Mouse (Mus musculus) liver, embryonic 11.5 days (tissue): ENCODE measurements around the gene Fat3. TPM values are rescaled to one million over a fixed set of nuclear protein-coding genes. Genes with fewer than 3 reads are reported as not detected.

Experiments
- ATAC-seq: fragments of 200-750 bp; cut with Nextera tagmentation; replicated peaks from 2 replicates; pipeline ENCODE4 v1.8.0; 2017; ENCODE audit warnings: moderate number of reproducible peaks, mild to moderate bottlenecking, moderate TSS enrichment, moderate library complexity; ENCODE audit not compliant: low FRiP score
- DNase-seq: peaks from one replicate; pipeline ENCODE4 v3.0.0-alpha.2; 2017; ENCODE audit warnings: low spot score
- H3K27ac ChIP-seq: fragments of 300-500 bp; sonication (generic); 2 replicates; pipeline ENCODE4 v1.5.1; 2014; ENCODE audit warnings: mild to moderate bottlenecking, low read depth, low read length, control low read depth
- H3K27me3 ChIP-seq: fragments of 300-500 bp; sonication (generic); replicated peaks from 2 replicates; pipeline ENCODE4 v1.6.1; 2014; ENCODE audit warnings: low read length, mixed read lengths; ENCODE audit not compliant: control insufficient read depth, insufficient read depth
- H3K36me3 ChIP-seq: fragments of 300-500 bp; sonication (generic); 2 replicates; pipeline ENCODE4 v1.6.1; 2014; ENCODE audit warnings: mild to moderate bottlenecking, low read length, moderate library complexity, mixed read lengths; ENCODE audit not compliant: control insufficient read depth, insufficient read depth
- H3K4me1 ChIP-seq: fragments of 300-500 bp; sonication (generic); replicated peaks from 2 replicates; pipeline ENCODE4 v1.6.1; 2014; ENCODE audit warnings: low read length, mixed read lengths; ENCODE audit not compliant: control insufficient read depth, insufficient read depth
- H3K4me2 ChIP-seq: fragments of 300-500 bp; sonication (generic); 2 replicates; pipeline ENCODE4 v1.6.1; 2014; ENCODE audit warnings: mild to moderate bottlenecking, control low read depth, moderate library complexity
- H3K4me3 ChIP-seq: fragments of 300-500 bp; sonication (generic); 2 replicates; pipeline ENCODE4 v1.5.1; 2014; ENCODE audit warnings: low read depth, low read length, control low read depth
- H3K9ac ChIP-seq: fragments of 300-500 bp; sonication (generic); 2 replicates; pipeline ENCODE4 v1.6.1; 2014; ENCODE audit warnings: low read depth, low read length, control low read depth
- H3K9me3 ChIP-seq: fragments of 300-500 bp; sonication (generic); 2 replicates; pipeline ENCODE4 v1.6.1; 2016; ENCODE audit warnings: low read length, inconsistent platforms, mixed read lengths; ENCODE audit not compliant: control insufficient read depth
- WGBS: fragments of 180-500 bp; shearing (Covaris S2); extraction: QIAGEN DNeasy Blood & Tissue Kit; methylation state at CpG from one replicate; pipeline ENCODE4 v1.1.7; 2014; 5-methylcytosine and 5-hydroxymethylcytosine counted together
- polyA plus RNA-seq: library from polyadenylated mRNA; unstranded; fragments of >200 nt; fragmentation: Nextera tagmentation; extraction: Ambion mirVana; gene quantifications from 2 replicates; pipeline ENCODE4 v1.2.1, GENCODE M21; 2014

Gene Fat3
- polyA plus RNA-seq, 1 experiment from 2014 or later: 1.5 TPM

DNA sequence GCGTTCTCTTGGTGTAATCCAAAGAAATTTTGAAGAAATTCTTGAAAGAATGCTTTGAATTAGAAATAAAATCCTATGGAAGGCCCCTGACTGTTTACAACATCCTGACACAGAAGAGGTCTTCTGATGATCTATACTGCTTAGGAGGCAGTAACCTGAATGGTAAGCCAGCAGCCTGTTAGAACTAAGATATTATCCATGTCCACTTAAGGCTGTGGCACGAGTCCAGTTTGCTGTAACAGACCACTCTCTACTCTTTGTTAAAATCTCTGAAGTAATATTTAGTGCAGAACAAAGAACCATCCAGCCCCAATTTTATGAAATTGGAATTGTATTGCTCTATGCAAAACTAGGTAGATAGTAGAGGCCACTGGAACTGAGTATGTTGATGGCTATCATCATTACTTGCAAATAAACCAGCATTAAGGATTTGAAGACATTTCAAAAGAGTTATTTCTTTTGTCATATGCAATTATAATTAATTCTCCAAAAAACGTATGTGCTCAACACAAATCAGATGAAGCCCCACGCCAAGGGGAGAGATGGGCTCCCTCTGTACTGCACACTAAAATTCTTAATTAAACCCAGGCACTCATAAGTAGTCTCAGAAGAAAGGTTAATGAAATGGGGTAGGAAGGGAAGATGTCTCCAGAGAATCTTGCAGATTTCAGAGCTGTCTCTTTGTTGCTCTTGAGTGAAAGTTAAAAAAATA is 230.9 kb downstream of the Fat3 start:
- no peak overlapping the region for H3K9ac ChIP-seq
- no peaks in the 10 kb centered on the region for H3K27me3 ChIP-seq
- no peak overlapping the region for H3K4me3 ChIP-seq
- H3K27ac ChIP-seq: no peak overlapping the region
- WGBS: 75% methylated on average over 4 of the region's 4 CpGs
- H3K9me3 ChIP-seq: no peaks in the 10 kb centered on the region
- H3K4me1 ChIP-seq: no peaks in the 10 kb centered on the region
- H3K36me3 ChIP-seq: no peaks in the 10 kb centered on the region
- DNase-seq (no peak), ATAC-seq (no peak)
- no peak overlapping the region for H3K4me2 ChIP-seq

DNA sequence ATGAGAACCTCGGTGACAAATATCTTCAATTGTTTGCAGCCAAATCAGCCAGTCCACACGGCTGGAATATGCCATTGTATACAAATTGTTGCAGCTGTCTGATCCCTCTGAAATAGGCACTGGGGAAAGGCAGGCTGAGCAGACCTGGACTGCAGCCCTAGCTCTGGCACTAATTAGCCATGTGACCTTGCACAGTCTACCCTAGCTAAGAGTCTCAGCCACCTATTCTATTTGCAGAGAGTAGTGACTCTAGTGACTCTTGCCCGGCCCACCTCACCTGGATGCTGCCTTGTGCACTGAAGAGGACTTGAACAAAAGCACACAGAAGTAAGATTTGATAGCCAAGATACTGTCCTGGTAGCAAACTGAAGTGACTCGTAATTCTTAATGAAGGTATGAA is 235.6 kb downstream of the Fat3 start:
- DNase-seq (no peak), ATAC-seq (no peak)
- Histone ChIP-seq H3K4me1 (no peaks in the 10 kb centered on the region), H3K9ac (no peak overlapping the region), H3K9me3 (no peaks in the 10 kb centered on the region), H3K36me3 (no peaks in the 10 kb centered on the region), H3K27ac (no peak overlapping the region), H3K4me2 (no peak overlapping the region), H3K27me3 (no peaks in the 10 kb centered on the region), H3K4me3 (no peak overlapping the region)
- 75% methylated on average over 4 of the region's 4 CpGs for WGBS

DNA sequence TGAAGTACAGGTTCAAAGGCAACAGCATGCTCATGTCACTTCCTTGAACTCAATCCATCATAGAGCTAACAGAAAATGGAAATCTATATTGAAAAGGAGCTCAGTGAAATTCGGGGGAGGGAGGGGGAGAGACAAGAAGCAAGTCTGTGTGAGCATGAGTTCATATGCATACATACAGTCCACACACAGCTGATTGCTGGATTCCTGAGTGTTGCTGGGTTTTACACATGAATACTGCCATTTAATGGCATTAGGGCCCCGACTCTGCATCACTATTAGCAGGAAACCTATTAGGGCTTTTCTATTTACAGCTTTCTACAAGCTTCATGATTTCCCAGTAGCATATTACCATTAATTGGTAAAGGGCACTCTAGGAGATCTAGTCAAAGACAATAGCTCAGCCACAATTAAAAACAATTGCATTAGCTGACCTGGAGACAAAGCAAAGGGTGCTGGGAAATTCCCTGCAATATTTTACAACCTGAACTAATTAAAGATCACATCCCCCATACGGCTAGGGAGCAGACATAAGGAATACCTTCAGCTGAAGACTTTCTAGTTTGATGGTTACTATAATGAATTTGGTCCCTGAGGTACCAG is 243.7 kb downstream of the Fat3 start:
- no peak for ATAC-seq
- Histone ChIP-seq H3K9ac (no peak overlapping the region), H3K4me3 (no peak overlapping the region), H3K4me2 (no peak overlapping the region), H3K9me3 (no peaks in the 10 kb centered on the region), H3K36me3 (no peaks in the 10 kb centered on the region), H3K27me3 (no peaks in the 10 kb centered on the region), H3K4me1 (no peaks in the 10 kb centered on the region), H3K27ac (no peak overlapping the region)
- DNase-seq: no peak
- WGBS: 64% methylated on average over 3 of the region's 3 CpGs

DNA sequence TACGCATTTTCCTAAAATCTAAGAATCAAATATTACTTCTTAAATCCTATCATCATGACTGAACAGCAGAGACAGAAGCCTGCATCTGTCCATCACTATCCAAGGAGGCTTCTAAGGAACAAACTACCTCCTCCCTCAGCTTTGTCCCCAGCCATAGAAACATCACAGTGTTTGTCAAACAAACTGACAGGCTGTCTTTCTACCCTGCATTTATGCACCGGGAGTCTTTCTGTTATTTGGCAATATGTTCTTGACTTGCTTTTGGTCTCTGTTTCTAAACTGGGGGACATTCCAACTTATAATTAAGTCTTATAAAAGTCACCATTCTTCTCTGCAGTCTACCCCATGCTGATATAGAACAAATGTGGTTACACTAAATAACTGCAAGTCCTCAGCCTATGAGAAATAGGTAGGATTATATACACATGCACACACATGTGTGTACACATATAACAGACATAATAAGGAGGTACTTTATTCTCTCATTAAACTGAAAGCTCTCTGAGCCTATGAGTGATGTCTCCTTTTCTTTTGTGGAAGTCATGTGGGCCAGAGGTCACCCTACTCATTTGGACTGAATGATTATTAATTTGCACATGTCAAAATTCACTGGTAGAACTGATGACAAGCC is 244.4 kb downstream of the Fat3 start:
- H3K4me1 ChIP-seq: no peaks in the 10 kb centered on the region
- H3K9ac ChIP-seq: no peak overlapping the region
- no peak overlapping the region for H3K27ac ChIP-seq
- H3K9me3 ChIP-seq: no peaks in the 10 kb centered on the region
- DNase-seq (no peak), ATAC-seq (no peak)
- no peak overlapping the region for H3K4me2 ChIP-seq
- H3K4me3 ChIP-seq: no peak overlapping the region
- no peaks in the 10 kb centered on the region for H3K27me3 ChIP-seq
- no peaks in the 10 kb centered on the region for H3K36me3 ChIP-seq
- WGBS: 81% methylated on average over 2 of the region's 2 CpGs

DNA sequence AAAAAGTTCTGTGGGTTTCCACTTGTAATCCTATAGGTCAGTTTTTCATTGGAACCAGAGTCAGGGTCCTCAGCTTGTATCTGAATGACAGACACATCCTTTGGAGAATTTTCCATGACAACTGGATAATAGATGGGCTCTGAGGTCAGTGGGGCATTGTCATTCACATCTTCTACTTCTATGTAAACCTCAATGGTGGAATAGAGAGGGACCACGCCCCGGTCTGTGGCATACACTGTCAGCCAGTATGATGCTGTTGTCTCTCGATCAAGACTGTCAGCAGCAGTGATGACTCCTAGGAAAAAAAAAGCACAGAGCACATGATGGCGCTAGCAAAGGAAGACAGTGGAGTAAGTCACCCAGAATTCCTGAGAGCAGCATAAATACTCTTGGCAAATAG is 254.3 kb downstream of the Fat3 start:
- no peak for DNase-seq
- Histone ChIP-seq H3K9me3 (no peaks in the 10 kb centered on the region), H3K4me2 (no peak overlapping the region), H3K9ac (no peak overlapping the region), H3K4me3 (no peak overlapping the region), H3K4me1 (no peaks in the 10 kb centered on the region), H3K27ac (no peak overlapping the region), H3K36me3 (no peaks in the 10 kb centered on the region), H3K27me3 (no peaks in the 10 kb centered on the region)
- 70% methylated on average over 4 of the region's 4 CpGs for WGBS
- no peak for ATAC-seq

DNA sequence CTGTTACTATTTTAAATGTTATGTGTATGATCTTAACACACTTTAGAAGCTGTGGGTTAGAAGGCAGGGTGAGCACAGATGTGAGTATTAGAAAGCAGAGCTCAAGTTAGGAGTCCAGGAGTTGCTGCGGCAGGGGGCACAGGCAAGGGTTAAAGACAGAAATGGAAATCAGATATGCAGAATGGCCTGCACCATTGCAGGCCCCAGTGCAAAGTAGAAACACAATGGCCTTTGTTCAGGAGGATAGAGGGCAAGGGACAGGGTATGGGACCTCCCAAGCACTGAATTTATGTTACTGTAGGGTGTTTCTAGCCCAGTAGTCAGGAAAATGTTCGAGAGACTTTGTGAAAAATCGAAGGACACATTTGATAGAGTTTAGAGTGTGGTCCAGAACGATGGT is 269.5 kb downstream of the Fat3 start:
- Histone ChIP-seq H3K4me3 (no peak overlapping the region), H3K4me2 (no peak overlapping the region), H3K9me3 (no peaks in the 10 kb centered on the region), H3K27me3 (no peaks in the 10 kb centered on the region), H3K4me1 (no peaks in the 10 kb centered on the region; the same call in 1 of the 2 replicates), H3K36me3 (no peaks in the 10 kb centered on the region), H3K9ac (no peak overlapping the region), H3K27ac (no peak overlapping the region)
- DNase-seq (no peak), ATAC-seq (no peak)
- 74% methylated on average over 4 of the region's 4 CpGs for WGBS

DNA sequence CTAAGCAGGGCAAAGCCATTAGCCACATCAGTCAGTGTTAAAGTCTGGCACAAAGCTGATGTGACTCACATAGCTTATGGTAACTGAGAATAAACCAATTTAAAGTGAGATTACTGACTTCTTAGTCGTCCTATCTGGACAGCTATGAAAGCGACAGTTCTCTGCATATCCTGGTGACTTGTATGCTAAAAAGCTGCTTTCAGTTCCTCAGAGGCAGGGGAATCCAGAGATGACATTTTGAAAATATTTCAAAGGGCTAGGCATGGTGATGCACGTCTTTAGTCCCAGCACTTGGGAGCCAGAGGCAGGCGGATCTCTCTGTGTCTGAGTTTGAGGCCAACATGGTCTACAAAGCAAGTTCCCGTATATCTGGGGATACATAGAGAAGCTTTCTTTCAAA is 272.2 kb downstream of the Fat3 start:
- no peak overlapping the region for H3K4me3 ChIP-seq
- DNase-seq: no peak
- WGBS: 82% methylated on average over 5 of the region's 5 CpGs
- H3K27ac ChIP-seq: no peak overlapping the region
- no peaks in the 10 kb centered on the region; the same call in 1 of the 2 replicates for H3K4me1 ChIP-seq
- no peak overlapping the region for H3K9ac ChIP-seq
- no peaks in the 10 kb centered on the region for H3K36me3 ChIP-seq
- ATAC-seq: no peak
- no peak overlapping the region for H3K4me2 ChIP-seq
- no peaks in the 10 kb centered on the region for H3K9me3 ChIP-seq
- H3K27me3 ChIP-seq: no peaks in the 10 kb centered on the region

DNA sequence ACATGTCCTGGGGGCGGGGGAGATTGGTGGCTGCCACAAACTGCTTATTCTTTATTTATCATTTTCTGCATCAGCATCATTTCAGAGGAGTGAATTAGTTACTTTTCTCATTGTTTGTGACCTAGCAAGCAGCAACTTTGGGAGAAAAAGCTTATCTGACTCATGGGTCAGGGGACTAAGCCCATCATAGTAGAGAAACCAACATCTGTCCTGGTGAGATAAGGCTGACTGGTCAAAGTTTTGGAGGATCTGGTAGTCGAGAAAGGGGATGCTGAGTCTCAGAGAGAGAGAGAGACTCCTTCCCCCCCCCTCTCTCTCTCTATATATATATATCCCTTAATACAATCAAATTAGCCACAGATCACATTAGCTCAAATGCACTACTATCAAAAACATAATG is 273.7 kb downstream of the Fat3 start:
- no peak overlapping the region for H3K9ac ChIP-seq
- H3K4me2 ChIP-seq: no peak overlapping the region
- no peaks in the 10 kb centered on the region; the same call in 1 of the 2 replicates for H3K4me1 ChIP-seq
- H3K27me3 ChIP-seq: no peaks in the 10 kb centered on the region
- no peaks in the 10 kb centered on the region for H3K36me3 ChIP-seq
- DNase-seq (no peak), ATAC-seq (peak; percentile 84)
- H3K9me3 ChIP-seq: no peaks in the 10 kb centered on the region
- 29% methylated on average over 2 of the region's 2 CpGs for WGBS
- no peak overlapping the region for H3K27ac ChIP-seq
- no peak overlapping the region for H3K4me3 ChIP-seq

DNA sequence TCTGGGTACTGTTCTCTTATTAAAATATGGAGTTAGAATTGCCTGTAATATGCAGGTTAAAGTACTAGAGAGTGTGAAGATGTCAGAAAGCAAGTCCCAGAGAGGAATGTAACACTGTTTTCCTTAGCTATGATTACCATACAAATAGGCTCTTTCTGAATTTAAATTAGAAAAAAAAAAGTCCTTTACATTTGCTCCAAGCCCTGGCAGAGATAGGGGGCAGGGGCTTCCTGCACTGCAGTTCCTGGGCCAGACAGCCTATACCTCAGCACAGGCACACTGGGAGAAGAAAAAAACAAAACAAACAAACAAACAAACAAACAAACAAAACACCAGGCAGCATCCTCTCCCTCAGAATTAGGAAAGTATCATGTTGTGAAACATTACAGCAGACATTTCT is 274.5 kb downstream of the Fat3 start:
- H3K27ac ChIP-seq: no peak overlapping the region
- no peak overlapping the region for H3K4me3 ChIP-seq
- no peaks in the 10 kb centered on the region; the same call in 1 of the 2 replicates for H3K4me1 ChIP-seq
- H3K4me2 ChIP-seq: no peak overlapping the region
- no peaks in the 10 kb centered on the region for H3K27me3 ChIP-seq
- DNase-seq (no peak), ATAC-seq (no peak)
- H3K36me3 ChIP-seq: no peaks in the 10 kb centered on the region
- H3K9ac ChIP-seq: no peak overlapping the region
- H3K9me3 ChIP-seq: no peaks in the 10 kb centered on the region
